Mouse (Mus musculus): ENCODE results near the gene Hivep3. TPM values are rescaled to one million over a fixed set of nuclear protein-coding genes. Genes with fewer than 3 reads are reported as not detected.

Gene Hivep3
- total RNA-seq, 2 experiments from 2014 or later = 44.1 to 46.2 TPM

GRCm38 (mm10) chr4:119973729-119974605 is 240.4 kb downstream of the Hivep3 start:
- no peak for DNase-seq (ENCODE audit: low spot score in 2 of 2)

GRCm38 (mm10) chr4:119975242-119975641 is 241.7 kb downstream of the Hivep3 start:
- no peak for DNase-seq (ENCODE audit: low spot score in 2 of 2)

- no peak for DNase-seq (ENCODE audit: low spot score in 2 of 2)
Observed at GRCm38 (mm10) chr4:119975822-119976221, 242.2 kb downstream of the Hivep3 start.

GRCm38 (mm10) chr4:119976428-119977168 is 243.0 kb downstream of the Hivep3 start:
- DNase-seq (ENCODE audit: low spot score in 2 of 2) = no peak

GRCm38 (mm10) chr4:119977817-119978491 is 244.4 kb downstream of the Hivep3 start:
- no peak for DNase-seq (ENCODE audit: low spot score in 2 of 2)

- no peak for DNase-seq (ENCODE audit: low spot score in 2 of 2)
Observed at GRCm38 (mm10) chr4:119979238-119979829, 245.8 kb downstream of the Hivep3 start.

- DNase-seq (ENCODE audit: low spot score in 2 of 2) = no peak
Observed at GRCm38 (mm10) chr4:119979918-119980317, 246.3 kb downstream of the Hivep3 start.

GRCm38 (mm10) chr4:119981047-119981720 is 247.6 kb downstream of the Hivep3 start:
- no peak for DNase-seq (ENCODE audit: low spot score in 2 of 2)

- no peak for DNase-seq (ENCODE audit: low spot score in 2 of 2)
Observed at GRCm38 (mm10) chr4:119986065-119986464, 252.5 kb downstream of the Hivep3 start.

GRCm38 (mm10) chr4:119986580-119987291 is 253.2 kb downstream of the Hivep3 start:
- peak; percentile 68 to 72 for DNase-seq (ENCODE audit: low spot score in 2 of 2)

- no peak for DNase-seq (ENCODE audit: low spot score in 2 of 2)
Observed at GRCm38 (mm10) chr4:119987376-119988087, 253.9 kb downstream of the Hivep3 start.

- no peak for DNase-seq (ENCODE audit: low spot score in 2 of 2)
Observed at GRCm38 (mm10) chr4:119989031-119989693, 255.6 kb downstream of the Hivep3 start.

GRCm38 (mm10) chr4:119990346-119990745 is 256.8 kb downstream of the Hivep3 start:
- DNase-seq (ENCODE audit: low spot score in 2 of 2) = no peak

GRCm38 (mm10) chr4:119990841-119991240 is 257.3 kb downstream of the Hivep3 start:
- no peak for DNase-seq (ENCODE audit: low spot score in 2 of 2)

- no peak for DNase-seq (ENCODE audit: low spot score in 2 of 2)
Observed at GRCm38 (mm10) chr4:119991758-119992157, 258.2 kb downstream of the Hivep3 start.

GRCm38 (mm10) chr4:119996377-119996776 is 262.8 kb downstream of the Hivep3 start:
- DNase-seq (ENCODE audit: low spot score in 2 of 2) = no peak

- DNase-seq (ENCODE audit: low spot score in 2 of 2) = no peak
Observed at GRCm38 (mm10) chr4:119997351-119997750, 263.8 kb downstream of the Hivep3 start.

- DNase-seq (ENCODE audit: low spot score in 2 of 2) = no peak
Observed at GRCm38 (mm10) chr4:119998911-119999310, 265.3 kb downstream of the Hivep3 start.

GRCm38 (mm10) chr4:120000881-120001280 is 267.3 kb downstream of the Hivep3 start:
- no peak for DNase-seq (ENCODE audit: low spot score in 2 of 2)

Data from layer of hippocampus, postnatal 14 days (tissue).